Mouse (Mus musculus) kidney, postnatal 25 days (tissue): ENCODE measurements at regions not wholly inside any gene's neighbourhood (a gene's known extent, or its start where the extent isn't known, plus 50 kb on each side); places are given as distances from the start of the nearest gene placed in this dataset.

ENCODE experiments used
- DNase-seq, 2 experiments: peaks; one replicate each; pipeline ENCODE4 v3.0.0; 2021; ENCODE audit warnings: mixed read lengths in 2 of 2

- DNase-seq, result peak in 1 of 2 experiments; percentile 40
Measured at GRCm38 (mm10) chrX:4440381-4440780, 69.9 kb downstream of the Btbd35f17 start.
